Mouse (Mus musculus): ENCODE data around the gene Zbtb9. TPM values are rescaled to one million over a fixed set of nuclear protein-coding genes. Genes with fewer than 3 reads are reported as not detected.

Gene Zbtb9
- polyA plus RNA-seq, 1 experiment from 2014 or later = 20.1 TPM

GRCm38 (mm10) chr17:26990521-26990920 is 17.6 kb downstream of the Zbtb9 start:
- Histone ChIP-seq H3K27ac (replicated peaks) (no peak overlapping the region), H3K27me3 (replicated peaks; ENCODE audit: low read depth, poor library complexity, severe bottlenecking) (no peaks in the 10 kb centered on the region), H3K4me3 (no peak overlapping the region), H3K4me1 (no peaks in the 10 kb centered on the region), H3K9me3 (0 out of 2 replicates have a peak, but pooled peaks cover 2% of the 10 kb centered on the region), H3K36me3 (replicated peaks) (no peaks in the 10 kb centered on the region)
- DNase-seq (ENCODE audit: low spot score) = no peak

DNA sequence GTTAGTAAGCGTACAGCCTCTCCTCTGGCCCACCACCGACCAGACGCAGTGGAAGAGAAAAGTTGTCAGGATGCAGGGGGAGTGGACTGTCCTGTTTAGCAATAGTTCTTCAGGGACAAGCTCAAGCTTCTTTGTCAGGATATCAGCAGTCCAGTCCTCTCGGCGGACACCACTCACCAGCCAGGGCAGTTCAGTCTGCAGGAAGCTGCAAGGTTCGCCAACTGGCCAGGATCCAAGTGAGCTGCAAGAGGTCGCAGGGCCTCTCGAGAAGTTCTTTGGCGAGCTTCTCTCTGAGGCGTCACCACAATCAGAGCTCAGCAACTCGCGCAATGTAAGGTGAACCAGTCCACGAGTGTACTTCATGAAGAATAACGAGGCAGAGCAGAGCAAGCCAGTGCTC is 21.4 kb downstream of the Zbtb9 start:
- WGBS = 90% methylated on average over 14 of the region's 14 CpGs
- no peak for DNase-seq (ENCODE audit: low spot score)
- Histone ChIP-seq H3K4me3 (no peak overlapping the region), H3K27me3 (replicated peaks; ENCODE audit: low read depth, poor library complexity, severe bottlenecking) (no peaks in the 10 kb centered on the region), H3K9me3 (no peaks in the 10 kb centered on the region), H3K27ac (replicated peaks) (no peak overlapping the region), H3K4me1 (0 out of 2 replicates have a peak, but pooled peaks cover 8% of the 10 kb centered on the region), H3K36me3 (replicated peaks) (no peaks in the 10 kb centered on the region)

- no peak overlapping the region for H3K27ac ChIP-seq (replicated peaks)
- H3K4me3 ChIP-seq = no peak overlapping the region
- WGBS = 71% methylated on average over 6 of the region's 6 CpGs
- H3K4me1 ChIP-seq = 0 out of 2 replicates have a peak, but pooled peaks cover 8% of the 10 kb centered on the region
- no peaks in the 10 kb centered on the region for H3K36me3 ChIP-seq (replicated peaks)
- DNase-seq (ENCODE audit: low spot score) = no peak
- H3K27me3 ChIP-seq (replicated peaks; ENCODE audit: low read depth, poor library complexity, severe bottlenecking) = no peaks in the 10 kb centered on the region
- H3K9me3 ChIP-seq = no peaks in the 10 kb centered on the region
These were observed 22.0 kb downstream of the Zbtb9 start for GRCm38 (mm10) chr17:26995006-26995405.

GRCm38 (mm10) chr17:26995562-26995961 is 22.6 kb downstream of the Zbtb9 start:
- WGBS = 73% methylated on average over 8 of the region's 8 CpGs
- Histone ChIP-seq H3K27ac (replicated peaks) (no peak overlapping the region), H3K36me3 (replicated peaks) (no peaks in the 10 kb centered on the region)

DNA sequence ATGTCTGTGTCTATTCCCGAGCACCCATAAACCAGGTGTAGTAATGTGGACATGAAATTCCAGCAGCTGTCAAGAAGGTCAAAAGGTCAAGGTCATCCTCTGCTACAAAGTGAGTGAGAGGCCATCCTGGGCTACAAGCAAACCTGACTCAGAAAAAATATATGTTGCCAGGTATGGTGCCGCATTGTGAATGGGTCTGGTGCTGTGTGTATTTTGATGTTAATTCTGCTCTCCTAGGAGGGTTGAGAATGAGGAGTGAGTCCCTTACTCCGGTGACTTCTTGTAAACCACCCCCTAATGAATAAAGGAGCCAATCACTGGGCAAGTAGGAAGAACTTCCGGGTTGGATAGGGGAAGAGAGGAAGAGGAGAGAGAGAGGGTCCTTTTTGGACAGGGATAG is 24.7 kb downstream of the Zbtb9 start:
- no peaks in the 10 kb centered on the region for H3K27me3 ChIP-seq (replicated peaks; ENCODE audit: low read depth, poor library complexity, severe bottlenecking)
- no peaks in the 10 kb centered on the region for H3K9me3 ChIP-seq
- no peak for DNase-seq (ENCODE audit: low spot score)
- no peak overlapping the region for H3K4me3 ChIP-seq
- 75% methylated on average over 4 of the region's 4 CpGs for WGBS
- H3K4me1 ChIP-seq = 0 out of 2 replicates have a peak, but pooled peaks cover 8% of the 10 kb centered on the region
- no peaks in the 10 kb centered on the region for H3K36me3 ChIP-seq (replicated peaks)
- no peak overlapping the region for H3K27ac ChIP-seq (replicated peaks)

More at GRCm38 (mm10) chr17:26995562-26995961, 22.6 kb downstream of the Zbtb9 start:
- no peak overlapping the region for H3K4me3 ChIP-seq
- no peaks in the 10 kb centered on the region for H3K9me3 ChIP-seq
- 0 out of 2 replicates have a peak, but pooled peaks cover 8% of the 10 kb centered on the region for H3K4me1 ChIP-seq
- no peak for DNase-seq (ENCODE audit: low spot score)
- no peaks in the 10 kb centered on the region for H3K27me3 ChIP-seq (replicated peaks; ENCODE audit: low read depth, poor library complexity, severe bottlenecking)

DNA sequence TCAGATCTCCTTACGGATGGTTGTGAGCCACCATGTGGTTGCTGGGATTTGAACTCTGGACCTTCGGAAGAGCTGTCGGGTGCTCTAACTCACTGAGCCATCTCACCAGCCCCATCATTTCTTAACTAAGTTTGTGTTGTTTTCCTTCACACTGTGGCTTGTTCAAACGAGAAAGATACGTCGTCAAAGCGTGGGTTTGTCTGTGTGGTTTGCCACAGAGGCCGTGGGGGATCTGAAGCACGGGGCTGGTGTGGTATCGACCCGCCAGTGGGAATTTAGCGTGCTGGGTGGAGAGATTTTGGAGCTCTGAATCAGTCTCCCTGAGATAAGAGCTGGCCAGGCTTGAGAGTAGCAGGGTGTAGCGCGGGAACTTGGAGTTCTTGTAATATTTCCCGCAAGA is 25.3 kb downstream of the Zbtb9 start:
- Histone ChIP-seq H3K9me3 (no peaks in the 10 kb centered on the region), H3K36me3 (replicated peaks) (no peaks in the 10 kb centered on the region), H3K27ac (replicated peaks) (no peak overlapping the region), H3K4me3 (no peak overlapping the region), H3K4me1 (0 out of 2 replicates have a peak, but pooled peaks cover 8% of the 10 kb centered on the region), H3K27me3 (replicated peaks; ENCODE audit: low read depth, poor library complexity, severe bottlenecking) (no peaks in the 10 kb centered on the region)
- DNase-seq (ENCODE audit: low spot score) = no peak
- WGBS = 93% methylated on average over 15 of the region's 15 CpGs

DNA sequence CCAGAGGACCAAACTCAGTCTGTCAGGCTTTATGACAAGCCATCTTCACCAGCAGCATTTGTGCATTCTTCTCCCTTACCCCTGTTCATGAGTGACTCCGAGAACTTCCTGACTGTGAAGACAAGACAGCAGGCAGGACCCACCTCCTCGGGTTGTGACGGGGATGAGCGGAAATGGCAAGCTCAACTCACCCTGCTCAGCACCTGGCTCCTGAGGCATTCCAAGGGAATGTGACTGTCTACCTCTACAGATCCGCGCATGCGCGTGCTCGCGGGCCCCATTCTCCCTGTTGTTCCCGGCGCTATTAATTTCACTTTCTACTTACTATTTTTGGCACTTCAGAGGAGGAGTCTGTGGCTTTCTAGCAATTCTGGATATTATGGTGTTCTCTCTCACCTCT is 27.0 kb downstream of the Zbtb9 start:
- H3K4me1 ChIP-seq = peaks cover 11% of the 10 kb centered on the region; the same call in 1 of the 2 replicates
- no peak for DNase-seq (ENCODE audit: low spot score)
- 0 out of 2 replicates have a peak, but pooled peaks cover 4% of the 10 kb centered on the region for H3K9me3 ChIP-seq
- no peak overlapping the region for H3K4me3 ChIP-seq
- H3K36me3 ChIP-seq (replicated peaks) = no peaks in the 10 kb centered on the region
- WGBS = 78% methylated on average over 12 of the region's 12 CpGs
- peaks cover 4% of the 10 kb centered on the region for H3K27me3 ChIP-seq (replicated peaks; ENCODE audit: low read depth, poor library complexity, severe bottlenecking)
- H3K27ac ChIP-seq (replicated peaks) = no peak overlapping the region

- 78% methylated on average over 7 of the region's 7 CpGs for WGBS
- no peak for DNase-seq (ENCODE audit: low spot score)
- Histone ChIP-seq H3K9me3 (0 out of 2 replicates have a peak, but pooled peaks cover 4% of the 10 kb centered on the region), H3K4me3 (no peak overlapping the region), H3K27ac (replicated peaks) (no peak overlapping the region), H3K4me1 (peaks cover 16% of the 10 kb centered on the region; the same call in 1 of the 2 replicates), H3K36me3 (replicated peaks) (no peaks in the 10 kb centered on the region), H3K27me3 (replicated peaks; ENCODE audit: low read depth, poor library complexity, severe bottlenecking) (peaks cover 9% of the 10 kb centered on the region)
These were observed 28.2 kb downstream of the Zbtb9 start for GRCm38 (mm10) chr17:27001151-27001550.

DNA sequence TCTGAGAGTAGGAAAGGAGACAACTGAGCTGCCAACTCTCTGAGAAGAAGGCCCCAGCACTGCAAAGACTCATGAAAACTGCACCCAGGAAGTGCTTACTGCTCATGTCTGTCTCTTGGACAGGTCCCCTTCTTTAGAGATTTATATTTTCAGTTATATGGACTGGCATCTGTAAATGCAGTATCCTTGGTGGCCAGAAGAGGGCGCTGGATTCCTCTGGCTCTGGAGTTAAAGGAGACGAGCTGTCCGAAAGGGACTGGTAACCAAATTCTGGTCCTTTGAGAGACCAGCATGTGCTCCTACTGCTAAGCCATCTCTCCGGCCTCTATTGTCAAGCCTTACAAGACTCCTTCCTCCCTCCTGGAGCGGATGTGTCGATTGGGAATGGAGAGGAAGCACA is 28.9 kb downstream of the Zbtb9 start:
- H3K4me1 ChIP-seq = peaks cover 10% of the 10 kb centered on the region; the same call in 1 of the 2 replicates
- peak; percentile 43 for DNase-seq (ENCODE audit: low spot score)
- H3K27ac ChIP-seq (replicated peaks) = no peak overlapping the region
- peaks cover 9% of the 10 kb centered on the region for H3K27me3 ChIP-seq (replicated peaks; ENCODE audit: low read depth, poor library complexity, severe bottlenecking)
- H3K9me3 ChIP-seq = 0 out of 2 replicates have a peak, but pooled peaks cover 4% of the 10 kb centered on the region
- no peaks in the 10 kb centered on the region for H3K36me3 ChIP-seq (replicated peaks)
- H3K4me3 ChIP-seq = no peak overlapping the region
- WGBS = 36% methylated on average over 6 of the region's 6 CpGs

- no peak overlapping the region for H3K4me3 ChIP-seq
- peak; percentile 67 for DNase-seq (ENCODE audit: low spot score)
- peaks cover 12% of the 10 kb centered on the region for H3K27me3 ChIP-seq (replicated peaks; ENCODE audit: low read depth, poor library complexity, severe bottlenecking)
- WGBS = 32% methylated on average over 9 of the region's 9 CpGs
- H3K4me1 ChIP-seq = peaks cover 10% of the 10 kb centered on the region; the same call in 1 of the 2 replicates
- no peaks in the 10 kb centered on the region for H3K36me3 ChIP-seq (replicated peaks)
- 0 out of 2 replicates have a peak, but pooled peaks cover 4% of the 10 kb centered on the region for H3K9me3 ChIP-seq
- H3K27ac ChIP-seq (replicated peaks) = no peak overlapping the region
These were observed 31.5 kb downstream of the Zbtb9 start for GRCm38 (mm10) chr17:27004431-27004830.

DNA sequence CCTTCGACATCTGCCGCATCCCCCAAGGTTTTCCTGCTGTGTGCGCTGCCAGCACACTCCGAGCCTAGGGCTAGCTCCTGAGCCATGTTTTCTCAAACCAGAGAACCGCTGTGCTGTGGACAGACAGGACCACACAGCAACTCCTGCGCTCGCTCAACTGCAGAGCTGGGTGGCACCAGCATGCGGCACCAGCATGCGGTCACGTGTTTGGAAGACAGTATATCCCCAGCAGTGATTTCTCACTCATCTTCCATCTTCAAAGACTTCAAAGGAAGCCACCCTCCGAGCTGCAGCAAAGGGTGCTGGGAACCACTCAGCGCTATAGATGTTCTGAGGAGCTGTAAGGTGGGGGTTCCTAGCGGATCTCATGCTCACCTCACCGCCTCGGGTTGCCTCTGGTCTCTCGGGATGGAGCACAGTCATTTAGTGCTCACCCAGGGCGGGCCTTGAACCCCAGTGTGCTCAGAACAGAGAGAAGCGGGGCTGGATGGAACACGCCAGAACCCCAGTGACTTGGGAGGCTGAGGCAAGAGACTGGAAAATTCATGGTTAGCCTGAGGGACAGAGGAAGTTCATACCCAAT is 32.0 kb downstream of the Zbtb9 start:
- no peak for DNase-seq (ENCODE audit: low spot score)
- H3K4me3 ChIP-seq = peak overlapping the region; percentile 8; the same call in 1 of the 2 replicates
- H3K9me3 ChIP-seq = 0 out of 2 replicates have a peak, but pooled peaks cover 4% of the 10 kb centered on the region
- 41% methylated on average over 19 of the region's 19 CpGs for WGBS
- no peak overlapping the region for H3K27ac ChIP-seq (replicated peaks)
- H3K27me3 ChIP-seq (replicated peaks; ENCODE audit: low read depth, poor library complexity, severe bottlenecking) = peaks cover 12% of the 10 kb centered on the region
- peaks cover 10% of the 10 kb centered on the region; the same call in 1 of the 2 replicates for H3K4me1 ChIP-seq
- H3K36me3 ChIP-seq (replicated peaks) = no peaks in the 10 kb centered on the region

DNA sequence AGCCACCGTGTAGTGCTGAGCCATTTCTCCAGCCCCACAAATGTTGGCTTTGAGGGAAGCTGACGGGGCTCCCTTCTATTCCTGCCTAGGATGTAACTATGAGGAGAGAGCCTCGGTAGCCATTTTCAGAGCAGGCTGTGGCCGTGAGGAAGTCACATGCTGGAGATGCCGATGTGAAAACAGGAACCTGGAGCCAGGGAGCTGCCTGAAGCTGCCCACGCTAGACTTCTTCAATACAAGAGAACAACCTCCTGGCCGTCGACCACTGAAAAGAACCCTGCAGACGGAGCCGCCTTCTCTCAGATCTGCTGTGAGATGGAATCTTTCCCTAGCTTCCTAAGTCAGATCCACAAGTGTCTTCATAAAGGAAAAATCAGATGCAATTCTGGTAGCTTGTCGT is 32.7 kb downstream of the Zbtb9 start:
- no peak overlapping the region for H3K4me3 ChIP-seq
- WGBS = 75% methylated on average over 11 of the region's 11 CpGs
- peaks cover 12% of the 10 kb centered on the region for H3K27me3 ChIP-seq (replicated peaks; ENCODE audit: low read depth, poor library complexity, severe bottlenecking)
- no peaks in the 10 kb centered on the region for H3K36me3 ChIP-seq (replicated peaks)
- peaks cover 10% of the 10 kb centered on the region; the same call in 1 of the 2 replicates for H3K4me1 ChIP-seq
- no peak for DNase-seq (ENCODE audit: low spot score)
- H3K9me3 ChIP-seq = 0 out of 2 replicates have a peak, but pooled peaks cover 4% of the 10 kb centered on the region
- no peak overlapping the region for H3K27ac ChIP-seq (replicated peaks)

DNA sequence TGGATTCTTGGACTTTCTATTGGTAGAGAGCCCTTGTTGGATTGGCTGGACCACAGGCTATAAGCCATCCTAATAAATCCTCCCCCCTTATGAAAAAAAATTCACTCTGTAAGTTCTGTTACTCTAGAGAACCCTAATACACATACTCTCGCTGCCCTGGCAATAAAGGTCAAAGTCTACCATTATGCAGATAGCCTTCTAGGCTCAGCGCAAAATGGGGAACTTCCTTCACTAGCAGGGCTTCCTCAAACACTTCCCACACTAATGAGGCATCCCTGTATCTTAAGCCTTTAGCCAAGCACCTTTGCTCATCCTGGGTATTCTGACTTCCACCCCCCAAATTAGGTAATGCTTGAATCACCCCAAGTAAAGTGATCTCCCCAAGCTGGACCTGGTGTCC is 35.3 kb downstream of the Zbtb9 start:
- peaks cover 20% of the 10 kb centered on the region for H3K4me1 ChIP-seq
- 0 out of 2 replicates have a peak, but pooled peaks cover 4% of the 10 kb centered on the region for H3K9me3 ChIP-seq
- DNase-seq (ENCODE audit: low spot score) = no peak
- 85% methylated on average over 2 of the region's 2 CpGs for WGBS
- peaks cover 12% of the 10 kb centered on the region for H3K27me3 ChIP-seq (replicated peaks; ENCODE audit: low read depth, poor library complexity, severe bottlenecking)
- H3K36me3 ChIP-seq (replicated peaks) = no peaks in the 10 kb centered on the region
- H3K4me3 ChIP-seq = no peak overlapping the region
- no peak overlapping the region for H3K27ac ChIP-seq (replicated peaks)

Measured in embryonic facial prominence, embryonic 10.5 days (tissue).